Mouse (Mus musculus) heart, postnatal 0 days (tissue): ENCODE data around the gene Opa1.

Source experiments
- CTCF ChIP-seq: IDR thresholded peaks from 2 replicates; pipeline ENCODE4 v1.5.1; 2016; ENCODE audit warnings: antibody characterized with exemption, control low read depth, low read depth
- EP300 ChIP-seq: IDR thresholded peaks from 2 replicates; pipeline ENCODE4 v1.6.1; 2016; ENCODE audit warnings: antibody characterized with exemption, low read depth

- no peak for TF ChIP-seq CTCF
- no peak for TF ChIP-seq EP300
These were observed 63.2 kb downstream of the Opa1 start for GRCm38 (mm10) chr16:29642376-29642775.
